Comparison of ENCODE assay signal across 23 mouse cellular contexts in genomic region chr9:15861402-15861801, GRCm38 (mm10). TPM values are rescaled to one million over a fixed set of nuclear protein-coding genes. Genes with fewer than 3 reads are reported as not detected.
"Had no signal": no experiment of that assay in that cellular context is flagged by ENCODE, and none has a peak within 500 bp of the region (broad histone marks: within the 10 kb centered on the region; RNA-seq: fewer than 3 reads in every experiment).

No protein-coding gene starts in this region.

- DNase-seq: kidney, postnatal 25 days; lung, adult 2 months; lung, postnatal 36 days; right cerebral cortex, postnatal 14 days; thymus, adult 2 months; thymus, postnatal 25 days had no signal

- H3K4me2 ChIP-seq: liver, embryonic 11.5 days; liver, embryonic 15.5 days; midbrain, embryonic 15.5 days; stomach, embryonic 15.5 days had no signal

- H3K9ac ChIP-seq: liver, embryonic 15.5 days; midbrain, embryonic 15.5 days; stomach, embryonic 15.5 days had no signal

- ATAC-seq: lung, postnatal 0 days; midbrain, embryonic 15.5 days had no signal

- H3K9me3 ChIP-seq: limb, embryonic 10.5 days; liver, embryonic 15.5 days; midbrain, embryonic 10.5 days; midbrain, embryonic 15.5 days; stomach, embryonic 15.5 days had no signal

- H3K36me3 ChIP-seq: limb, embryonic 10.5 days; liver, embryonic 15.5 days; midbrain, embryonic 10.5 days; midbrain, embryonic 15.5 days; stomach, embryonic 15.5 days had no signal

- H3K4me3 ChIP-seq: left cerebral cortex, adult 2 months; limb, embryonic 10.5 days; liver, embryonic 15.5 days; midbrain, embryonic 10.5 days; midbrain, embryonic 15.5 days; stomach, embryonic 15.5 days had no signal

- H3K4me1 ChIP-seq: liver, embryonic 15.5 days; midbrain, embryonic 10.5 days; midbrain, embryonic 15.5 days; stomach, embryonic 15.5 days had no signal

- H3K27ac ChIP-seq: left cerebral cortex, adult 2 months; limb, embryonic 10.5 days; liver, embryonic 15.5 days; midbrain, embryonic 10.5 days; midbrain, embryonic 15.5 days; stomach, embryonic 15.5 days had no signal

- H3K27me3 ChIP-seq: liver, embryonic 15.5 days; midbrain, embryonic 15.5 days; stomach, embryonic 15.5 days had no signal

RNA-seq across cellular contexts. Expression of gene Mtnr1b, which starts 13.0 kb away (rescaled TPM):
- total RNA-seq: layer of hippocampus, postnatal 25 days; left cerebral cortex, adult 2 months; left cerebral cortex, postnatal 14 days; megakaryocyte progenitor cell, adult 5-6 weeks had no signal
- polyA plus RNA-seq: kidney, embryonic 16.5 days; limb, embryonic 10.5 days; limb, embryonic 14.5 days; liver, embryonic 11.5 days; liver, embryonic 15.5 days; lung, adult 2 months; lung, postnatal 0 days; midbrain, embryonic 10.5 days; midbrain, embryonic 15.5 days; neural tube, embryonic 14.5 days; spleen, adult 2 months; stomach, embryonic 15.5 days; testis, adult 2 months; thymus, adult 2 months; urinary bladder, adult 2 months had no signal
